23 mouse cellular contexts compared by ENCODE assay signal in genomic region chr17:30339317-30339716, GRCm38 (mm10).
DNase-seq lines count a peak whose midpoint lies in the region; ATAC-seq and TF ChIP-seq lines count a peak whose summit lies in the region.
"Had no signal": no experiment of that assay in that cellular context is flagged by ENCODE, and none has a peak within 500 bp of the region (broad histone marks: within the 10 kb centered on the region; RNA-seq: fewer than 3 reads in every experiment).

No protein-coding gene starts in this region.

- H3K27me3 ChIP-seq in heart, adult 2 months (ENCODE audit: control insufficient read depth, insufficient read depth, low read length) = no peaks in the 10 kb centered on the region
- H3K27me3 ChIP-seq in heart, embryonic 11.5 days (ENCODE audit: control insufficient read depth, insufficient read depth, low read length) = no peaks in the 10 kb centered on the region
- H3K27me3 ChIP-seq in liver, embryonic 14.5 days (ENCODE audit: control insufficient read depth, insufficient read depth, low read length) = no peaks in the 10 kb centered on the region
- H3K27me3 ChIP-seq in forebrain, postnatal 0 days (ENCODE audit: insufficient read depth, low read length) = no peaks in the 10 kb centered on the region
- H3K27me3 ChIP-seq: embryonic facial prominence, embryonic 15.5 days; heart, embryonic 15.5 days; kidney, embryonic 15.5 days; liver, embryonic 15.5 days; midbrain, embryonic 12.5 days; neural tube, embryonic 13.5 days had no signal

- no peaks in the 10 kb centered on the region for H3K9me3 ChIP-seq in heart, embryonic 11.5 days (replicated peaks; ENCODE audit: control insufficient read depth, low read length)
- H3K9me3 ChIP-seq in liver, embryonic 14.5 days (ENCODE audit: control insufficient read depth, low read length) = no peaks in the 10 kb centered on the region
- H3K9me3 ChIP-seq in forebrain, postnatal 0 days (ENCODE audit: low read length) = no peaks in the 10 kb centered on the region
- H3K9me3 ChIP-seq: embryonic facial prominence, embryonic 15.5 days; heart, embryonic 15.5 days; kidney, embryonic 15.5 days; liver, embryonic 15.5 days; midbrain, embryonic 12.5 days; neural tube, embryonic 13.5 days had no signal

- ATAC-seq in heart, embryonic 11.5 days (replicated peaks; ENCODE audit: insufficient number of reproducible peaks, low FRiP score, low TSS enrichment) = no peak
- no peak for ATAC-seq in liver, embryonic 14.5 days (ENCODE audit: insufficient read depth)
- no peak for ATAC-seq in forebrain, postnatal 0 days
- ATAC-seq: forebrain, embryonic 14.5 days; lung, postnatal 0 days had no signal

- no peaks in the 10 kb centered on the region for H3K36me3 ChIP-seq in heart, adult 2 months (ENCODE audit: control insufficient read depth, insufficient read depth, low read length)
- H3K36me3 ChIP-seq in heart, embryonic 11.5 days (ENCODE audit: control insufficient read depth, insufficient read depth, low read length) = no peaks in the 10 kb centered on the region
- H3K36me3 ChIP-seq in liver, embryonic 14.5 days (replicated peaks; ENCODE audit: control insufficient read depth, insufficient read depth, low read depth) = no peaks in the 10 kb centered on the region
- no peaks in the 10 kb centered on the region for H3K36me3 ChIP-seq in forebrain, postnatal 0 days (ENCODE audit: insufficient read depth)
- H3K36me3 ChIP-seq: embryonic facial prominence, embryonic 15.5 days; heart, embryonic 15.5 days; kidney, embryonic 15.5 days; liver, embryonic 15.5 days; midbrain, embryonic 12.5 days; neural tube, embryonic 13.5 days had no signal

- peaks cover 2% of the 10 kb centered on the region; the same call in 1 of the 2 replicates for H3K4me1 ChIP-seq in heart, adult 2 months (ENCODE audit: control insufficient read depth, insufficient read depth, low read length)
- peaks cover 8% of the 10 kb centered on the region for H3K4me1 ChIP-seq in heart, embryonic 11.5 days (ENCODE audit: control insufficient read depth, insufficient read depth, low read length)
- peaks cover 0 to 12% of the 10 kb centered on the region in 2 experiments; a peak in 2 of 4 replicates for H3K4me1 ChIP-seq in liver, embryonic 14.5 days (replicated peaks; ENCODE audit: control insufficient read depth in 2 of 2, insufficient read depth in 2 of 2, low read length in 1 of 2)
- peaks cover 5% of the 10 kb centered on the region; the same call in 1 of the 2 replicates for H3K4me1 ChIP-seq in forebrain, postnatal 0 days (ENCODE audit: insufficient read depth)
- H3K4me1 ChIP-seq: embryonic facial prominence, embryonic 15.5 days; heart, embryonic 15.5 days had no signal

- TF ChIP-seq CTCF in heart, adult 2 months (IDR thresholded peaks at IDR 0.05) = peak; percentile 29; the same call in 1 of the 2 replicates
- peak; percentile 34; the same call in 1 of the 2 replicates for TF ChIP-seq CTCF in liver, embryonic 14.5 days (IDR thresholded peaks at IDR 0.05; ENCODE audit: low read depth)
- TF ChIP-seq CTCF in forebrain, postnatal 0 days (IDR thresholded peaks at IDR 0.05; ENCODE audit: low read depth) = no peak

- no peak for DNase-seq in heart, adult 2 months
- no peak for DNase-seq in liver, embryonic 14.5 days (ENCODE audit: low read depth in 3 of 3, low spot score in 3 of 3)
- no peak for DNase-seq in liver
- DNase-seq in A20 (ENCODE audit: low read depth, low spot score) = peak; percentile 18
- DNase-seq in naive thymus-derived CD4-positive, alpha-beta T cell, adult 2 months (ENCODE audit: low read depth) = peak; percentile 32
- DNase-seq in forebrain, postnatal 0 days = no peak
- DNase-seq: adrenal gland, postnatal 14 days; cerebellum, adult 9-10 months; gastrocnemius, postnatal 25 days; heart, postnatal 36 days; retina, postnatal 1 day; right cerebral cortex, postnatal 25 days; spleen, adult 18-20 months had no signal

- no peak overlapping the region for H3K4me3 ChIP-seq in heart, adult 2 months
- H3K4me3 ChIP-seq in heart, embryonic 11.5 days (ENCODE audit: low read depth, low read length) = no peak overlapping the region
- H3K4me3 ChIP-seq in liver, embryonic 14.5 days (ENCODE audit: insufficient read depth in 1 of 2, low read depth in 2 of 2, low read length in 2 of 2) = no peak overlapping the region
- H3K4me3 ChIP-seq in forebrain, postnatal 0 days (ENCODE audit: low read depth, low read length) = no peak overlapping the region
- H3K4me3 ChIP-seq: embryonic facial prominence, embryonic 15.5 days; heart, embryonic 15.5 days; kidney, embryonic 15.5 days; liver, embryonic 15.5 days; midbrain, embryonic 12.5 days; neural tube, embryonic 13.5 days had no signal

- no peak for TF ChIP-seq POLR2A in heart, adult 2 months (IDR thresholded peaks at IDR 0.05; ENCODE audit: insufficient read depth, low read depth, low read length)

- H3K27ac ChIP-seq in heart, adult 2 months = no peak overlapping the region
- H3K27ac ChIP-seq in heart, embryonic 11.5 days (ENCODE audit: low read depth, low read length) = no peak overlapping the region
- no peak overlapping the region for H3K27ac ChIP-seq in liver, embryonic 14.5 days
- H3K27ac ChIP-seq in forebrain, postnatal 0 days (ENCODE audit: low read depth, low read length) = no peak overlapping the region
- H3K27ac ChIP-seq: embryonic facial prominence, embryonic 15.5 days; heart, embryonic 15.5 days; hindbrain, embryonic 14.5 days; kidney, embryonic 15.5 days; liver, embryonic 15.5 days; midbrain, embryonic 12.5 days; neural tube, embryonic 13.5 days had no signal

- H3K79me2 ChIP-seq in heart, adult 2 months (replicated peaks; ENCODE audit: control insufficient read depth, insufficient read depth, low read length) = no peaks in the 10 kb centered on the region

- no peak overlapping the region for H3K4me2 ChIP-seq in heart, embryonic 11.5 days
- H3K4me2 ChIP-seq in liver, embryonic 14.5 days (ENCODE audit: low read depth) = no peak overlapping the region
- H3K4me2 ChIP-seq in forebrain, postnatal 0 days (ENCODE audit: low read depth) = no peak overlapping the region
- H3K4me2 ChIP-seq: embryonic facial prominence, embryonic 15.5 days; heart, embryonic 15.5 days; hindbrain, embryonic 14.5 days; kidney, embryonic 15.5 days; liver, embryonic 15.5 days; midbrain, embryonic 12.5 days; neural tube, embryonic 13.5 days had no signal

- no peak overlapping the region for H3K9ac ChIP-seq in heart, adult 2 months (ENCODE audit: low read depth, low read length)
- no peak overlapping the region for H3K9ac ChIP-seq in heart, embryonic 11.5 days (ENCODE audit: low read depth, low read length)
- H3K9ac ChIP-seq in liver, embryonic 14.5 days (replicated peaks) = no peak overlapping the region
- H3K9ac ChIP-seq in forebrain, postnatal 0 days = no peak overlapping the region
- H3K9ac ChIP-seq: embryonic facial prominence, embryonic 15.5 days; heart, embryonic 15.5 days; hindbrain, embryonic 14.5 days; kidney, embryonic 15.5 days; liver, embryonic 15.5 days; midbrain, embryonic 12.5 days; neural tube, embryonic 13.5 days had no signal

- 90% methylated on average over 5 of the region's 5 CpGs for WGBS in heart, adult 2 months
- WGBS in heart, embryonic 11.5 days (ENCODE audit: insufficient replicate concordance) = 80% methylated on average over 5 of the region's 5 CpGs
- WGBS in liver, embryonic 14.5 days (ENCODE audit: insufficient replicate concordance) = 70% methylated on average over 5 of the region's 5 CpGs
- 97% methylated on average over 5 of the region's 5 CpGs for WGBS in forebrain, postnatal 0 days

- TF ChIP-seq EP300 in heart, adult 2 months (IDR thresholded peaks at IDR 0.05; ENCODE audit: insufficient read depth, low read depth, low read length) = no peak
- TF ChIP-seq EP300 in liver, embryonic 14.5 days (IDR thresholded peaks at IDR 0.05; ENCODE audit: low read depth) = no peak

- intact Hi-C loops in heart, adult 2 months (cut with DNase I) = no loop called here

Comparison
In these comparisons a context has a peak if more than half of its experiments do, and no peak if none do; other contexts are left out.
1. DNase-seq: peak in A20 (single experiment) and naive thymus-derived CD4-positive, alpha-beta T cell, adult 2 months (single experiment); none in heart, adult 2 months (0 of 2), liver, embryonic 14.5 days (0 of 3), liver (single experiment) and forebrain, postnatal 0 days (single experiment).